Mouse (Mus musculus) lung, embryonic 16.5 days (tissue): ENCODE results near the gene Usp39. TPM values are rescaled to one million over a fixed set of nuclear protein-coding genes. Genes with fewer than 3 reads are reported as not detected.

Experiments
- ATAC-seq: fragments of 200-750 bp; cut with Nextera tagmentation; 2 replicates; pipeline ENCODE4 v1.8.0; 2017; ENCODE audit warnings: low read depth, mild to moderate bottlenecking, moderate library complexity
- H3K27ac ChIP-seq: fragments of 300-500 bp; sonication (generic); 2 replicates; pipeline ENCODE4 v1.5.1; 2014; ENCODE audit warnings: mild to moderate bottlenecking, control low read depth, low read length
- H3K27me3 ChIP-seq: fragments of 300-500 bp; sonication (generic); 2 replicates; pipeline ENCODE4 v1.6.1; 2014; ENCODE audit warnings: low read depth, low read length, mixed read lengths; ENCODE audit not compliant: control insufficient read depth, insufficient read depth
- H3K36me3 ChIP-seq: fragments of 300-500 bp; sonication (generic); 2 replicates; pipeline ENCODE4 v1.6.1; 2014; ENCODE audit warnings: low read length; ENCODE audit not compliant: control insufficient read depth, insufficient read depth
- H3K4me1 ChIP-seq: fragments of 300-500 bp; sonication (generic); replicated peaks from 2 replicates; pipeline ENCODE4 v1.6.1; 2014; ENCODE audit warnings: low read length, mixed read lengths; ENCODE audit not compliant: control insufficient read depth, insufficient read depth
- H3K4me2 ChIP-seq: fragments of 300-500 bp; sonication (generic); 2 replicates; pipeline ENCODE4 v1.6.1; 2014; ENCODE audit warnings: low read depth, low read length, control low read depth
- H3K4me3 ChIP-seq: fragments of 300-500 bp; sonication (generic); 2 replicates; pipeline ENCODE4 v1.5.1; 2014; ENCODE audit warnings: mild to moderate bottlenecking, low read length, control low read depth
- H3K9ac ChIP-seq: fragments of 300-500 bp; sonication (generic); 2 replicates; pipeline ENCODE4 v1.6.1; 2014; ENCODE audit warnings: low read length, control low read depth
- H3K9me3 ChIP-seq: fragments of 300-500 bp; sonication (generic); 2 replicates; pipeline ENCODE4 v1.6.1; 2016; ENCODE audit warnings: low read length; ENCODE audit not compliant: control insufficient read depth
- WGBS: fragments of 180-500 bp; shearing (Covaris S2); extraction: QIAGEN DNeasy Blood & Tissue Kit; methylation state at CpG from one replicate; pipeline ENCODE4 v1.1.7; 2014; 5-methylcytosine and 5-hydroxymethylcytosine counted together
- polyA plus RNA-seq: library from polyadenylated mRNA; unstranded; fragments of >200 nt; fragmentation: Nextera tagmentation; extraction: Ambion mirVana; gene quantifications from 2 replicates; pipeline ENCODE4 v1.2.1, GENCODE M21; 2015

The Usp39 gene
- polyA plus RNA-seq, 1 experiment from 2014 or later: 39.2 TPM

GRCm38 (mm10) chr6:72386561-72386960, 41.6 kb upstream of the Usp39 start:
- Histone ChIP-seq H3K4me3 (no peak overlapping the region), H3K36me3 (peaks cover 10% of the 10 kb centered on the region), H3K9me3 (no peaks in the 10 kb centered on the region), H3K27me3 (no peaks in the 10 kb centered on the region), H3K27ac (no peak overlapping the region), H3K4me2 (no peak overlapping the region), H3K9ac (no peak overlapping the region), H3K4me1 (peaks cover 24% of the 10 kb centered on the region)
- ATAC-seq: no peak
- WGBS: 80% methylated on average over 2 of the region's 2 CpGs

GRCm38 (mm10) chr6:72385258-72385657, 40.3 kb upstream of the Usp39 start:
- H3K9me3 ChIP-seq: no peaks in the 10 kb centered on the region
- no peak overlapping the region for H3K4me2 ChIP-seq
- WGBS: 61% methylated on average over 4 of the region's 4 CpGs

GRCm38 (mm10) chr6:72383952-72384351, 39.0 kb upstream of the Usp39 start:
- H3K4me1 ChIP-seq: peaks cover 13% of the 10 kb centered on the region
- no peak overlapping the region for H3K9ac ChIP-seq
- H3K36me3 ChIP-seq: peaks cover 10% of the 10 kb centered on the region
- no peaks in the 10 kb centered on the region for H3K27me3 ChIP-seq
- no peak overlapping the region for H3K4me2 ChIP-seq
- H3K4me3 ChIP-seq: no peak overlapping the region
- no peak overlapping the region for H3K27ac ChIP-seq
- no peak for ATAC-seq
- 91% methylated on average over 7 of the region's 7 CpGs for WGBS
- no peaks in the 10 kb centered on the region for H3K9me3 ChIP-seq

More at GRCm38 (mm10) chr6:72385258-72385657, 40.3 kb upstream of the Usp39 start:
- Histone ChIP-seq H3K4me1 (peaks cover 16% of the 10 kb centered on the region), H3K27me3 (no peaks in the 10 kb centered on the region), H3K9ac (no peak overlapping the region), H3K27ac (no peak overlapping the region), H3K4me3 (no peak overlapping the region), H3K36me3 (peaks cover 10% of the 10 kb centered on the region)
- no peak for ATAC-seq

GRCm38 (mm10) chr6:72383142-72383820, 38.3 kb upstream of the Usp39 start:
- no peak for ATAC-seq
- no peak overlapping the region for H3K9ac ChIP-seq
- peaks cover 10% of the 10 kb centered on the region for H3K36me3 ChIP-seq
- no peak overlapping the region for H3K4me3 ChIP-seq
- H3K9me3 ChIP-seq: no peaks in the 10 kb centered on the region
- H3K4me2 ChIP-seq: no peak overlapping the region
- no peaks in the 10 kb centered on the region for H3K27me3 ChIP-seq
- WGBS: 83% methylated on average over 6 of the region's 6 CpGs
- peaks cover 6% of the 10 kb centered on the region for H3K4me1 ChIP-seq
- no peak overlapping the region for H3K27ac ChIP-seq

- H3K9ac ChIP-seq: no peak overlapping the region
- H3K4me1 ChIP-seq: peaks cover 2% of the 10 kb centered on the region; the same call in 1 of the 2 replicates
- H3K9me3 ChIP-seq: no peaks in the 10 kb centered on the region
- 71% methylated on average over 6 of the region's 6 CpGs for WGBS
- ATAC-seq: no peak
- peaks cover 8% of the 10 kb centered on the region for H3K36me3 ChIP-seq
- no peak overlapping the region for H3K27ac ChIP-seq
- no peak overlapping the region for H3K4me3 ChIP-seq
- H3K4me2 ChIP-seq: no peak overlapping the region
- H3K27me3 ChIP-seq: no peaks in the 10 kb centered on the region
Measured at GRCm38 (mm10) chr6:72382494-72382893, 37.5 kb upstream of the Usp39 start.

- Histone ChIP-seq H3K27me3 (no peaks in the 10 kb centered on the region), H3K27ac (peak within 1 kb of the TSS; percentile 87), H3K36me3 (peaks cover 5% of the 10 kb centered on the region), H3K4me3 (peak within 1 kb of the TSS; percentile 70), H3K9me3 (no peaks in the 10 kb centered on the region), H3K9ac (peak within 1 kb of the TSS; percentile 83), H3K4me1 (peaks cover 2% of the 10 kb centered on the region; the same call in 1 of the 2 replicates), H3K4me2 (peak within 1 kb of the TSS; percentile 70)
- 1% methylated on average over 49 of the region's 49 CpGs for WGBS
- ATAC-seq: peak; percentile 92
Measured at GRCm38 (mm10) chr6:72380131-72380770, 35.3 kb upstream of the Usp39 start, which contains the start of gene Vamp5. Gene Vamp5, minus strand, starts transcription at chr6:72380468.

- Histone ChIP-seq H3K4me2 (peak overlapping the region; percentile 70), H3K36me3 (no peaks in the 10 kb centered on the region), H3K9ac (peak overlapping the region; percentile 83), H3K4me1 (peaks cover 6% of the 10 kb centered on the region), H3K27me3 (no peaks in the 10 kb centered on the region), H3K4me3 (peak overlapping the region; percentile 70), H3K27ac (peak overlapping the region; percentile 87), H3K9me3 (no peaks in the 10 kb centered on the region)
- ATAC-seq: peak; percentile 8
- 36% methylated on average over 7 of the region's 7 CpGs for WGBS
Measured at GRCm38 (mm10) chr6:72379377-72380130, 34.6 kb upstream of the Usp39 start.

GRCm38 (mm10) chr6:72378510-72379234, 33.7 kb upstream of the Usp39 start:
- Histone ChIP-seq H3K4me1 (peaks cover 13% of the 10 kb centered on the region), H3K9me3 (no peaks in the 10 kb centered on the region), H3K4me3 (peak overlapping the region; percentile 70), H3K36me3 (no peaks in the 10 kb centered on the region), H3K4me2 (peak overlapping the region; percentile 70), H3K9ac (no peak overlapping the region; the same call in 1 of the 2 replicates), H3K27ac (no peak overlapping the region; the same call in 1 of the 2 replicates), H3K27me3 (no peaks in the 10 kb centered on the region)
- no peak for ATAC-seq
- 88% methylated on average over 8 of the region's 8 CpGs for WGBS
